Mouse (Mus musculus) stomach, embryonic 15.5 days (tissue): ENCODE measurements around the gene En1. TPM values are rescaled to one million over a fixed set of nuclear protein-coding genes. Genes with fewer than 3 reads are reported as not detected.

Experiments used
- ATAC-seq: fragments of 200-750 bp; cut with Nextera tagmentation; 2 replicates; pipeline ENCODE4 v1.8.0; 2017; ENCODE audit warnings: low read depth, moderate number of reproducible peaks, moderate TSS enrichment; ENCODE audit not compliant: insufficient read depth, low FRiP score
- H3K27ac ChIP-seq: fragments of 300-500 bp; sonication (generic); 2 replicates; pipeline ENCODE4 v1.5.1; 2015; ENCODE audit warnings: mild to moderate bottlenecking, inconsistent platforms
- H3K27me3 ChIP-seq: fragments of 300-500 bp; sonication (generic); replicated peaks from 2 replicates; pipeline ENCODE4 v1.6.1; 2015; ENCODE audit warnings: inconsistent platforms
- H3K36me3 ChIP-seq: fragments of 300-500 bp; sonication (generic); 2 replicates; pipeline ENCODE4 v1.6.1; 2015; ENCODE audit warnings: inconsistent platforms
- H3K4me1 ChIP-seq: fragments of 300-500 bp; sonication (generic); 2 replicates; pipeline ENCODE4 v1.6.1; 2015; ENCODE audit warnings: inconsistent platforms
- H3K4me2 ChIP-seq: fragments of 300-500 bp; sonication (generic); 2 replicates; pipeline ENCODE4 v1.6.1; 2015; ENCODE audit warnings: mild to moderate bottlenecking, inconsistent platforms
- H3K4me3 ChIP-seq: fragments of 300-500 bp; sonication (generic); replicated peaks from 2 replicates; pipeline ENCODE4 v1.5.1; 2015; ENCODE audit warnings: inconsistent platforms
- H3K9ac ChIP-seq: fragments of 300-500 bp; sonication (generic); 2 replicates; pipeline ENCODE4 v1.6.1; 2015; ENCODE audit warnings: inconsistent platforms
- H3K9me3 ChIP-seq: fragments of 300-500 bp; sonication (generic); 2 replicates; pipeline ENCODE4 v1.6.1; 2016; ENCODE audit warnings: inconsistent platforms
- WGBS: fragments of 180-500 bp; shearing (Covaris S2); methylation state at CpG from one replicate; pipeline ENCODE4 v1.1.7; 2015; 5-methylcytosine and 5-hydroxymethylcytosine counted together
- polyA plus RNA-seq: library from polyadenylated mRNA; unstranded; fragments of >200 nt; fragmentation: Nextera tagmentation; extraction: Ambion mirVana; gene quantifications from 2 replicates; pipeline ENCODE4 v1.2.1, GENCODE M21; 2015

The En1 gene
- polyA plus RNA-seq, 1 experiment from 2014 or later: 0.05 TPM

- Histone ChIP-seq H3K9ac (no peak overlapping the region), H3K27me3 (peaks cover 93% of the 10 kb centered on the region), H3K4me3 (peak overlapping the region; percentile 42), H3K4me1 (peaks cover 16% of the 10 kb centered on the region), H3K4me2 (peak overlapping the region; percentile 85), H3K36me3 (no peaks in the 10 kb centered on the region), H3K9me3 (no peaks in the 10 kb centered on the region), H3K27ac (no peak overlapping the region)
- no peak for ATAC-seq
- WGBS: under 1% methylated on average over 59 of the region's 83 CpGs
Observed at GRCm38 (mm10) chr1:120602876-120603655, 848 bp downstream of the En1 start.

- Histone ChIP-seq H3K4me1 (peaks cover 16% of the 10 kb centered on the region), H3K27ac (no peak overlapping the region), H3K36me3 (no peaks in the 10 kb centered on the region), H3K9ac (no peak overlapping the region), H3K4me2 (peak overlapping the region; percentile 85), H3K9me3 (no peaks in the 10 kb centered on the region), H3K4me3 (peak overlapping the region; percentile 42), H3K27me3 (peaks cover 92% of the 10 kb centered on the region)
- 2% methylated on average over 35 of the region's 35 CpGs for WGBS
- ATAC-seq: no peak
Observed at GRCm38 (mm10) chr1:120603656-120604051, 1.4 kb downstream of the En1 start.

- 4% methylated on average over 30 of the region's 30 CpGs for WGBS
- Histone ChIP-seq H3K9me3 (no peaks in the 10 kb centered on the region), H3K4me2 (no peak overlapping the region), H3K4me3 (no peak overlapping the region), H3K27me3 (peaks cover 92% of the 10 kb centered on the region), H3K9ac (no peak overlapping the region), H3K4me1 (peaks cover 16% of the 10 kb centered on the region), H3K36me3 (no peaks in the 10 kb centered on the region), H3K27ac (no peak overlapping the region)
- ATAC-seq: no peak
Observed at GRCm38 (mm10) chr1:120604431-120605142, 2.4 kb downstream of the En1 start.

DNA sequence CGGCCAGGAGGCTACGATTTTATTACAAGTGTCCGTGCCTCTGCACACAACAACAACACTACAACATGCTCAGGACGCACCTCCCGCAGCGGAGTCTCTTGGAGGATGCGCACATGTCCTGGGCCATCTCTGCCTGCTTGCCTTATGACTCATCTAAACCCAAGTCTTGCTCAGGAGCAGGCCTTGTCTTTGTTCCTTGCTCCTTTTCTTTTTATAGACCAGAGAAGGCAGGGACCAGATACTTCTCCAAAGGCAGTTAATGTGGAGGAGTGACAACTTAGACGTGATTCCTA is 2.9 kb downstream of the En1 start:
- H3K9me3 ChIP-seq: no peaks in the 10 kb centered on the region
- H3K4me3 ChIP-seq: no peak overlapping the region
- H3K4me1 ChIP-seq: peaks cover 16% of the 10 kb centered on the region
- no peaks in the 10 kb centered on the region for H3K36me3 ChIP-seq
- H3K27me3 ChIP-seq: peaks cover 92% of the 10 kb centered on the region
- no peak overlapping the region for H3K9ac ChIP-seq
- H3K4me2 ChIP-seq: no peak overlapping the region
- ATAC-seq: no peak
- under 1% methylated on average over 8 of the region's 8 CpGs for WGBS
- no peak overlapping the region for H3K27ac ChIP-seq

DNA sequence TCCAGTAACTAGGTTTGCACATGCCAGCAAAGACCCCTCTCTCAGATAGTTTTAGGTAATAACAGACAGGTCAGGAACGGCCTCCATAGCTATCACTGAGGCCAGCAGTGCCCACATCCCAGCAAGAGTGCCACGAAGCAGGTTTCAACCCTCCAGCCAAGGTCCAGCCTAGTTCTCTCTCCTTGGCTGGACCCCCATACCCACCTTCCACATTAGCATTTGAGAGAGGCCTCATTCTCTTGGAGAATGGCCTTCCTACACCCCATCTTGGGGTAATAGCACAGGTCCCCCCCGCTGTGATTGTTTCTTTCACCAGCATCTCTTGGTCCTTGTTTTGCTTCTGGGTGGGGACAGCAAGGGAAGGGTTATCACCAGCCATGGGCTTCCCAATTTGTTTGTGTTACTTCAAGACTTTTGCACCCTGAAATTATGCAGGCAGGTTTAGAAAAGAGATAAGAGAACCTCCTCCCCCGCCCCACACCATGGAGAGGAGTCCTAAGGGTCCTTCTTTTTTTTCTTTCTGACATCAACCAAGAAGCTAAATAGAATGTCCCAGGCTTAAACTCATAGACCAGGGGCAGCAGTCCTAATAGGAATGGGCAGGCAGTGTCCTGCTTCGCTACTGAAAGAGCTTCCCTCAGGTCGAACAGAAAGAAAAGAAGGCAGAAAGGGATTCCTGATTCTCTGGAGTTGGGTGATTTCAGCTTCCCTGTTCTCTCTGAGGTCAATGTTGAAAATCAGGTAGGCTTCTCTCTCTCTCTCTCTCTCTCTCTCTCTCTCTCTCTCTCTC is 3.5 kb downstream of the En1 start:
- Histone ChIP-seq H3K4me3 (no peak overlapping the region), H3K27me3 (peaks cover 92% of the 10 kb centered on the region), H3K4me1 (peaks cover 16% of the 10 kb centered on the region), H3K36me3 (no peaks in the 10 kb centered on the region), H3K9me3 (no peaks in the 10 kb centered on the region), H3K4me2 (no peak overlapping the region), H3K27ac (no peak overlapping the region), H3K9ac (no peak overlapping the region)
- ATAC-seq: no peak
- 6% methylated on average over 6 of the region's 6 CpGs for WGBS

- WGBS: 1% methylated on average over 52 of the region's 52 CpGs
- Histone ChIP-seq H3K9me3 (no peaks in the 10 kb centered on the region), H3K4me2 (peak overlapping the region; percentile 23), H3K4me1 (peaks cover 16% of the 10 kb centered on the region), H3K9ac (no peak overlapping the region), H3K4me3 (no peak overlapping the region; the same call in 1 of the 2 replicates), H3K27me3 (peaks cover 94% of the 10 kb centered on the region), H3K27ac (no peak overlapping the region), H3K36me3 (no peaks in the 10 kb centered on the region)
- no peak for ATAC-seq
Observed at GRCm38 (mm10) chr1:120606641-120607575, 4.7 kb downstream of the En1 start.

DNA sequence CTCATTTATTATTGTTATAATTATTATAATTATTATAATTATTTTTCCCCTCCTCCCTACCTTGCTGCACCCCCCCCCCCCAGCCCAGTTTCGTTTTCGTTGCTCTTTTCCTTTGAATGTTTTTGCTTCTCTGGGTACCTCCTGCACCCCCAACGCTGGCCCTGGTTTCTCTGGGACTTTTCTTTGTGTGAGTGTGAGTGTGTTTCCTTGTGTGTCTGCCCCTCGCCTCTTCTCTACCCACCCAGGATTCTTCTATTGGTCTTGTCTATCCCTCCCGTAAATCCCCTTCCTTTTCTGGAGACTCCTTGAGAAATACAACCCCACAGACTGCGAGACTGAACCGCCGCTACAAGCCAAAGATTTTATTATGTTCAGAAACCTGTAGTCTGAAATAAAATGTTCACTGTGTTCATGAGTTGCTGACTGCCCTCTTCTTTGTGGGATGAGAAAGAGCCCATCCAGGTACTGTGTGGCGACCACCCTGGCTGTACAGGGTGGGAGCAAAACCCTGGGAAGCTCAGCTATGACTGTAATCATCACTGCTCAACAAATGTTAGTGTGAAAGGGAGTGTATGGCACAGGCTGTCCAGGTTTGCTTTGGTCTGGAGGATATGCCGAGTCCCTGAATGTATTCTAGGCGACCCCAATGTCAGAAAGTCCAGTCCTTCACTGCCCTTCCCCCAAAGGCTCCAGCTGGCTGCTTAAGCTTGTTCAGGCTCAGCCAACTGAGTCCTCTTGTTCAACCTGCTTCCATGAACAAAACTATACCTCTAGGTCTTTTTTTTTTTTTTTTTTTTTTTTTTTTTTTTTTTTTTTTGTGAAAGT is 5.6 kb downstream of the En1 start:
- Histone ChIP-seq H3K4me1 (peaks cover 14% of the 10 kb centered on the region), H3K27ac (no peak overlapping the region), H3K36me3 (no peaks in the 10 kb centered on the region), H3K27me3 (peaks cover 96% of the 10 kb centered on the region), H3K9me3 (no peaks in the 10 kb centered on the region), H3K4me2 (no peak overlapping the region), H3K9ac (no peak overlapping the region), H3K4me3 (no peak overlapping the region)
- WGBS: 9% methylated on average over 11 of the region's 11 CpGs
- no peak for ATAC-seq

DNA sequence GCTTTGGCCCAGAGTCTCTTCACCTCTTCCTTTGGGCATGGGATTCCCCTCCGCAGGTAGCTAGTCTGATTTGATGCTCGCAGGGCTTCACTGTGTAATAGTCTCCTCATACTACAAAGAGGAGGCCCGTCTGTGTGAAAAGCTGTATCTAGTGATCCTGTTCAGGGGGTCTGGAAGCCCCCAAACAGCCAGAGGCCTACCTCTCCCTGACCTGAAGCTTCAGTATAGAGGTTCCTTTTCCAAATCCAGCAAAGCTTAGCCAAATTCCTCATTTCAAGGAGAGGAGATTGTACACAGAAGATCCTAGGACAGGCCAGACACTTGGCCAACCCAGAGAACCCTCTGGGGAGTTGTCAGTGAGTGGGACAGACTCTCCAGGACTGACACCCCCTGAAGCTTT is 6.2 kb downstream of the En1 start:
- Histone ChIP-seq H3K4me3 (no peak overlapping the region), H3K36me3 (no peaks in the 10 kb centered on the region), H3K27ac (no peak overlapping the region), H3K9ac (no peak overlapping the region), H3K4me2 (no peak overlapping the region), H3K9me3 (no peaks in the 10 kb centered on the region), H3K27me3 (peaks cover 96% of the 10 kb centered on the region), H3K4me1 (peaks cover 7% of the 10 kb centered on the region; the same call in 1 of the 2 replicates)
- 18% methylated on average over 3 of the region's 3 CpGs for WGBS
- no peak for ATAC-seq

DNA sequence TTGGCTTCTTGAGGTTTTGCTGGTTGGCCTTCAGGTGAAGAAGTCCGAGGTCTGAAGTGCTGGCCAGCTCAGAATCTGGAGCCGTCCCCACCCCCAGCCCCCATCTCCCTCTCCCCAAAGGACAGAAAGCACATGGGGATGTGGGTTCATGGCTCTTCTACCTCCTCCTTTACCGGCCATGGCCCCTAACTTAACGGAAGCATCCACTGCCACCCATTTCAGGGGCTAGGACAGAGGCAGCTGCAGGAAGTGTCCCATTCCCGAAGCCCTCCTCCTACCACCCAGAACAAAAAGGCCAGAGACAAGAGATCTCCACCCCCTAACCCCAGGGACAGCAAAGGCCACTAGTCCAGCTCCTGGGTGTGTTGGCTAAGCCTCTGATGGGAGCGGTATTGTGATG is 7.4 kb downstream of the En1 start:
- Histone ChIP-seq H3K9me3 (no peaks in the 10 kb centered on the region), H3K27ac (no peak overlapping the region), H3K4me3 (no peak overlapping the region), H3K4me2 (no peak overlapping the region), H3K27me3 (peaks cover 96% of the 10 kb centered on the region), H3K36me3 (no peaks in the 10 kb centered on the region), H3K4me1 (0 out of 2 replicates have a peak, but pooled peaks cover 5% of the 10 kb centered on the region), H3K9ac (no peak overlapping the region)
- WGBS: 2% methylated on average over 6 of the region's 6 CpGs
- no peak for ATAC-seq

- H3K4me2 ChIP-seq: no peak overlapping the region
- no peak overlapping the region for H3K9ac ChIP-seq
- H3K36me3 ChIP-seq: no peaks in the 10 kb centered on the region
- no peaks in the 10 kb centered on the region for H3K4me1 ChIP-seq
- 1% methylated on average over 32 of the region's 32 CpGs for WGBS
- ATAC-seq: no peak
- no peaks in the 10 kb centered on the region for H3K9me3 ChIP-seq
- no peak overlapping the region for H3K27ac ChIP-seq
- H3K27me3 ChIP-seq: peaks cover 97% of the 10 kb centered on the region
- no peak overlapping the region for H3K4me3 ChIP-seq
Observed at GRCm38 (mm10) chr1:120613461-120614306, 11.5 kb downstream of the En1 start.
